Mouse (Mus musculus) layer of hippocampus, adult 9-11 months (tissue): ENCODE data around the gene Myh9.

Experiments
- DNase-seq: peaks from one replicate; pipeline ENCODE4 v3.0.0; 2022

The Myh9 gene

DNA sequence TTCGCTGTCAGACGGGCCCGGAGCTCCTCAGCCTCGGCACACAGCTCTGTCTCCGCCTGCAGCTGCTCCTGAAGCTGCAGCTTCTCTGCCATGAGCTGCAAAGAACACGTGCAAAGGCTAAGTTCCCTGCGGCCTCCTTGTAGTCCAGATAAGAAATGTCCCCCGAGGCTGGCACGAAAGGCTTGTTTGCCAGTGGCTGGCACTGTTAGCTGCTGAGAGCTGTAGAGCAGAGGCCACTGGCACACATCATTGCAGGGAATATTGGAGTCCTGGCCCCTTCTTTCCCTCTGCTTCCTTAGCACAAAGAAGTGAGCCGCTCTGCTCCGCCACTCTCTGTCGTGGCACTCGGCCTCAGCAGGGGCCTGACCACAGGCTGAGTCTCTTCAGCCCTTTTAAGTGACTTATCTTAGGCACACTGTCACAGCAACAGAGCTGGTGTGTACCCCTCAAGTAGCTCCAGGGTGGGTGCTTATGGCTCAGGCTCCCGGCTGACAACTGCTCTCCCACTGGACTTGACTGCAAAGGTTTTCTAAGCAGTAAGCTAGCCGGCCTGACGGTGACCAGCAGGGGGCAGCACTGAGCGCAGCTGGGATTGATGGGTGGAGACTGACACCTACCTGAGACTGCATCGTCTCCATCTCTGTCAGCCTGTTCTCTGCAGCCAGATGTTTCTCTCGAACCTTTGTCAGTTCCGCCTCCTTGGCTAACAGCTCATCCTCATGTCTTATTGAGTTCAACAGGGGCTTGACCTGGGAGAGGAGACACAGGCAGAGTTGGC lies 66.6 kb downstream of the Myh9 start:
- DNase-seq: no peak

DNA sequence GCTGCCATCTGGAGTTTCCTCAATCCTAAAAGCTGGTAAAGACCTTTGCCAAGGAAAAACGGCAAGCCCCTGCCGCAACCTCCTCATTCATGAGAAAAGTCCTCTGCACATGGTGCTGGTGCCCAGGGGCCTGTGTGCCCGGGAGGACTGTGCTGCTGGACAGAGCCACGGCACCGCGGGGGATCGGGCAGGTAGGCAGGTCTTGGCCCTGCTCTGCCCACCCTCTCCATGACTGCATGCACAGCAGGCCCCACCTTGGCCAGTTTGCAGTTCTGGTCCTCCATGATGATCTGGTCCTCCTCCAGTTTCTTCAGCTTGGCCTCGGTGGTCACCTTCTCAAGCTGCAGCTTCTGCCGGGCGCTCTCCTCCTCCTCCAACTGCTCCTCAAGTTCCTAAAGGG lies 67.7 kb downstream of the Myh9 start:
- no peak for DNase-seq

DNA sequence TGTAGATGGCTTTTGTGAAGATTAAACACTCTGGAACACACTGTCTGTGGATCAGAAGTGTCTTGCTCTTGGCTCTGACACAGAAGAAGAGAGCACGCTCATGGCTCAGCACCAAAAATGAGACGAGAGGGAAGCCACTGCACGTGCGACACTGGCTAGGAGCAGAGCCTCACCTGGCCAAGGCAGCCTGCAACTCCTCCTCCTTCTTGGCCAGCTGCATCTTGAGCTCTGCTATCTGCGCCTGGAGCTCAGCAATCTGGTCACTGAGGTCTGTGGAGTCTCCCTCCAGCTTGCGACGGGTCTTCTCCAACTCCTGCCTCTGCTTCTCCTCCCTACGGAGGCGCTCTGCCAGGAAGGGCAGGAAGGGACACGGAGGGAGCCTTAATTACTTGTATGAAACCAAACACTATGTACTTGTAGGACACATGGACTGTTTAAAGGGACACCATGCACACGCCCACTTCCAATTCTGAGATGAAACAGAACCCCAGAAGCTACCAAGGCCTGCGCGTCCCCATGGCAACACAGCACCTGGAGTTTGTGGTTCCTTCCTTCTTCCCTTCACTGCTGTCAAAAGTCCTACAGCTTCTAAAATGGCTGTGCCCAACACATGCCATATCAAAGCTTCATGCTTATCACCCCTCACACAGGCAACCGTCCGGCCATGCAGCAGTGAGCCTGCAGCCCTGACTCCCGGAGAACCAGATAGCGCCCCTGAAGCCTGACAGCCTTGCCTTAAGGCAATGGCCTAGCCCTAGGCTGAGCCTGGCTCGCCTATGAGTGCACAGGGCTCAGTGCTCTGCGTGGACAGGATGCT lies 68.7 kb downstream of the Myh9 start:
- DNase-seq: peak; percentile 60

DNA sequence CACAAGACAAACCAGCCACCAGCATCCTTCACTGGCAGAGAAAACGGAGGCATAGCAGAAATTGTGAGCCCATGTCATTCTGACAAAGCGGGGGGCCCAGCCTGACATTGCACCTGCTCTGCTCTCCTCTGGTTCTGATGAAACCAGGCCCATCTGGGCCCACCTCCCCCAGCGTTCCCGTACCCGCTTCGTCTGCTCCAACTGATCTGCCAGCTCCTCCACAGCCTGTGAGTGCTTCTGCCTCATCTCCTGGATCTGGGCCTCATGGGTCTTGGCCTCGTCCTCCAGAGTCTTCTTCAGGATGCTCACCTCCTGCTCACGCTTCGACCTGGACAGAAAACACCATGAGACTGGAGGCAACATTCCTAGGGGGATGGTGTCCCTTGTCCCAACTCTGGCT lies 71.0 kb downstream of the Myh9 start:
- DNase-seq: peak; percentile 76

DNA sequence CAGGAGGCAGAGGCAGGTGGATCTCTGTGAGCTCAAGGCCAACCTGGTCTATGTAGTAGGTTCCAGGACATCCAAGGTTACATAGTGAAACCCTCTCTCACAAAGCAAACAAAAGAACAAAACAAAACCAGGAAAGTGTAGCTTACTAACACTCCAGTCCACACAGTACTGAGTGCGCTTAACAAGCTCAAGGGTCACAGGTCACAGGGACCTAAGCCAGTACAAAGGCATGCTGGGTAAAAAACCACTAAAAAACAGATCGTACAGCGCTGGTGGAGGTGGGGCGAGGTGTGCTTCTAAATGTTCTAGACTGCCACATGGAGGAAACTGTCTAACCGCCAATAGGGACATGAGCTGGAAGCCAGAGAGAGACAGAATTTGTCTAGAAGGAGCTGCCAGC lies 71.6 kb downstream of the Myh9 start:
- DNase-seq: no peak

DNA sequence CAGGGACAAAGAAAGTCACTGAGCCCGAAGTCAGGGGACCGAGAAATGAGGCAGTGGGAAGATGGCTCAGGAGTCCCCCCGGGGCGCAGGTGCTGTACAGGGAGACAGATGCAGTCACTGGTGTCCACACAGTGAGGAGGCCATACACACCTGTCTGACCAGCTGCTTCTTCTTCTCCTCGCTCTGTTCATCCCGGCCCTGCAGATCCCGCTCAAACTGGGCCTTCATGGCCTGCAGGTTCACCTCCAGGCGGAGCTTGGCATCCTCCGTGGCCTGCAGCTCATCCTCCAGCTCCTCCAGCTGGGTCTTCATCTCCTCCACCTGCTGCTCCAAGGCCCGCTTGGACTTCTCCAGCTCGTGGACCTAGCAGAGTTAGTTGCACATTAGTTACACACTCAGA lies 75.0 kb downstream of the Myh9 start:
- no peak for DNase-seq

DNA sequence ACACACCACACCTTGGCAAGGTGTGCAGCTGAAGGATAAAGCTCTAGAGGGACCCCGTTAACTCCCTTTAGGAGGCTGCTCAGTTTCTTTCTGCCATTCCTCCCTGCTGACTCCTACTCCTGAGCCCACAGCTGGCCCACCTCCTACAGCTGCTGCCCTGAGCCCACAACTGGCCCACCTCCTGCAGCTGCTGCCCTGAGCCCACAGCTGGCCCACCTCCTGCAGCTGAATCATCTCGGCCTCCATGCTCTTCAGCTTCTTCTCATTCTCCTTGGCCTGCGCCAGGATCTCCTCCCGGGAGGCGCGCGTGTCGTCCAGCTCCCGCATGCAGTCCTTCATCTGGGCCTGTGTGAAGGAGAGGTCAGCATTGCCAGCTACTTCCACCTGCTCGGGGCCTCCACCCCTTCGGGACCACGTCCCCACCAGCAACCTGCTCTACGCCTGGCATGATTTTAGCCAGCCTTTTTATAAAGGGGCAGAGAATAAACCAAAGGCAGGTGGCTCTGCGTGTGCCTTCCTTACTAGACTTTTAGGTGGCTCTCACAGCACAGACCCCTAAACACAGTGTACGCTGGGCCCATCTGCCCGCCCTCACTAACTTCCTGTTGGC lies 76.4 kb downstream of the Myh9 start:
- DNase-seq: no peak

DNA sequence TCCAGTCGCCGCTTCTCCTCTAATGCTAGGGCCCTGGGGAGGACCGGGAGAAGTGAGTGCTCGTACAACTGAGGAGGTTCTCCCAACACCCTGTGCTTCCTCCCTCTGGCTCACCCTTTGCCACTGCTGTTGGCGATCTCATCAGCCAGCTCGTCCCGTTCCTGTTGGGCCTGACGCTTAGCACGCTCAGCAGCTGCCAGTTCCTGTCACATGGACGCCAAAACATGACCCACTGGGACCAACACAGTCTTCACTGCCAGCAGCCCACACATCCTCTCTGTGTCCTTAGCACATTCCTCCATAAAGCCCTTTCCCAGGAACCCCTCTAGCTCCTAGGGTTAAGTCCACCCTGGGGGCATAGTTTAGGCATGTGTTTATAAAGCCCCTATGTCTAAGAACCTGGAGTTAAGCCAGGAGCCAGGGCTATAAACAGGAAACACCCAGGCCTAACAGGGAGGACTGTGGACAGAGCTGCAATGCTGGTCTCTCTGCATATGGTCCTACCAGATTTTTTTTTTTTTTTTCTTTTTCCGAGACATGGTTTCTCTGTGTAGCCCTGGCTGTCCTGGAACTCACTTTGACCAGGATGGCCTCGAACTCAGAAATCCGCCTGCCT lies 77.5 kb downstream of the Myh9 start:
- DNase-seq: no peak

DNA sequence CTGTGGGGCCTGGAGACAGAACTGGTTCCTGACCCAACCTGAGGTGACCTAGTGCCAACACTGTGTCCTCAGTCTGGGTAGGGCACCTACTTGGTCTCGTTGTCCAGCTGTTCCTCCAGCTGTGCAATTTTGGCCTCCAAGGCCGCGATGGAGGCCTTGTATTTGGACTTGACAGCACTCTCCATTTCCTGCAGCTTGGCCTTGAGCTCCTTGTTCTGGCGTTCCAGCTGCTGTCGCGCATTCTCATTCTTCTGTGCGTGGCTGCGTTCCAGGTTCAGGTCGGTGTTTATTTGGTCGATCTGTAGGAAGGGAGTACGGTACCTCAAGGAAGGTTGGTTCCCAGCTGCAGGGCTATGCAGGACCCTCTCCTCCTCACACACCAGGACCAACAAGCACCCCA lies 78.3 kb downstream of the Myh9 start:
- DNase-seq: no peak

DNA sequence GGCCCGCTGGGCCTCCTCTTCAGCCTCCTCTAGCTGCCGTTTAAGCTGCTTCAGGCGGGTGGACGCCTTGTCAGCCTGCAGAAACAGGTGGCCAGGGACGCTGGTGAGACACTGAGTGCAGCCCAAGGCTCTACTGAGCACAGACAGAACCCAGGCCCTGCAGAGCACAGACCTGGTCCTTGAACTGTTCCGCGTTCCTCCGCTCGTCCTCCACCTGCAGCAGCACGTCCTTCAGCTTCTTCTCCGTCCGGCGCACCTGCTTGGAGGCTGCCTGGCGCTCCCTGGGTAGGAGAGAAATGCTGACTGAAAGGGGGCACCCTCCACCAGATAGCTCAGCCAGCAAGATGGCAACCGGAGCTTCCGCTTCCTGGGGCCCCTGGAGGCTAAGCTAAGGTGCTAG lies 78.9 kb downstream of the Myh9 start:
- DNase-seq: no peak

DNA sequence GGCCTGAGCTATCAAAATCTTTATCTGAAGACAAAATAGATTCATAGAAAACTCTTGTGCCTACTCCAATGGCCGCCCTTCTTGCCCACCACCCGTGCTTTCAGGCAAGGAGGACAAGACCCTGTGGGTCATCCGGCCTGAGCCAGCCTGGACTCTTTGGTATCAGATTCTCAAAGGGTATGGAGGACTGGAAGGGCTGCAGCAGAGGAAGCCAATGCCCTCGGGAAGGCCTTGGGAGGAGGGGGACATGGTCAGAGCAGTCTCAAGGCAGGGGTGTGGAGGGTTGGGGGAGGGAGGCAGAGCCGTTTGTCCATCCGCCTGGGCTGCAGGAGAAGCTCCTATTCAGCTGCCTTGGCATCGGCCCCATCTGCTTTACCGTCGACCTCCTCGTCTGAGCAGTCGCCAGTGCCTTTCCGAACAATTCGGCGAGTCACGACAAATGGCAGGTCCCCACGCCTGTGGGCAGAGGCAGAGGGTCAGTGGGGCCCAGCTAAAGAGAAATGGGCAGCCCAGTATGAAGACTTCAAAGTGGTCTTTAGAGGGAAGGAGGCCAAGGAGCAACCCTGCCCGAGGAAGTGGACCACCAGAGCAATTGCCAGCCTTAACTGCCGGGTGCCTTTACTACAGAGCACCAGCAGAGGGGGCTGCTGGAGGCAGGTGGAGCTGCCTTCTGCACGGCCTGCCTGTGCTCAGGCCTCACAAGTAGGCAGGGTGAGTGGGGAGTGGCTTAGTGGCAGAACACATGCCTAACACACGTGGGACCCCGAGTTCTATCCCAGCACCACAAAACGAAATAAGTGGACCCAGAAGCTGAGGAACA lies 80.2 kb downstream of the Myh9 start:
- no peak for DNase-seq

DNA sequence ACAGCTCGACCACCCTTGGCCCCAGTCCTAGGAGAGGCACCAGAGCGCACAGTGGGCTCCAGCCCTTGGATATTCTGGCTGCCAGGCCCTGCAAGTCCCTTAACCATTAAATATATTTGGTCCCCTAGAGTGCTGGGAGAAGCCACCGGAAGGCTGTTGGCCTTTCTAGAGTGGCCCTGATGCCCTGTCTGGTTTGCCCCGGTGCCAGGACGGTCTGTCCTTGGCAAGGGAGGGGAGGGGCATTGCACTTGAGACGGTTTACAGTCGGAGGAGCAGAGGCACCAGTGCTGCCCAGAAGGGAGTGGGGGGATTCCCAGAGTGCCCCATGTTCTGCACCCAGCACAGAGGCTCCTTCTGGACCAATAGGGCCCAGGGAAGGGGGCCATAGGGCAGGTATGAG lies 80.9 kb downstream of the Myh9 start:
- no peak for DNase-seq

DNA sequence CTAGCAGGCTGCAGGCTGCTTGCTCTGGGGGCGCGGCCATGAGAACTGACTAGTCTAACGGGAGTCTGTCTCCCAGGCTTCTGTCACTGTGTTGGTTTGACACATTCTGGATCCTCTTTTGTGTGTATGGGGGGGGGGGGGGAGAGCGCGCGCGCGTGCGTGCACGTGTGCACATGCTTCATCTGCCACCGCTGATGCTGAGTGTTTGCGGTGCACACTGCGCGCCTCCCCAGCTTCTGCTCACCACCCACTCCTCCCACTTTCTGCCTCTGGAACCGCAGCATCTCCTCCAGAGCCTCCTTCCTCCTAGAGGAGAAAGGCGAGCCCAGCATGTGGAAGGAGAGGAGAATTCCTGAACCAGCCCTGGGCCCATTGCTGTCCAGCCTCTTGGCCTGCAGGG lies 81.9 kb downstream of the Myh9 start:
- no peak for DNase-seq

DNA sequence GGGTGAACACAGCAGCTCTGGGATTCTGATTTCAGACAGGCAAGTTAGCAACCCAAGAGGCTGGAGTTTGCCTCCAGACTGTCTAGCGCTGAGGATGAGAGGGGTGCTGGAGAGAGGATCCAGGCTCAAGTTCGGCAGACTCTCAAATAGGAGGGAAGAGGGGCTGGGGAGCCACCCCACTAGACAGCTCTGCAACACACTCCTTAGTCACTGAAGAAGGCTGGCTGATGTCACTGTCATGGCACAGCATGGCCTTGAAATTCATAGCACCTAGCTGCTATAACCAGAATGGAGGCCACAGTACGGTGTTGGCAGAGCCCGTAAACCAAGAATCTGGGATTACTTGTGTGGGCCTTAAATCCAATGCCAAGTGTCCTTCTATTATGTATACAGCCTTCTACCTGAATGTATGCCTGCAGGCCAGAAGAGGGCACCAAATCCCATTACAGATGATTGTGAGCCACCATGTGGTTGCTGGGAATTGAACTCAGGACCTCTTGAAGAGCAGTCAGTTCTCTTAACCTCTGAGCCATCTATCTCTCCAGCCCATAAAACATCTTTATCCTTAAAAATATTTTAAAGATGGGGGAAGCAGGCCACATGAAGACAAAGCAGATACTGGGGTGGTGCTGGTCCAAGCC lies 84.3 kb downstream of the Myh9 start:
- DNase-seq: no peak

DNA sequence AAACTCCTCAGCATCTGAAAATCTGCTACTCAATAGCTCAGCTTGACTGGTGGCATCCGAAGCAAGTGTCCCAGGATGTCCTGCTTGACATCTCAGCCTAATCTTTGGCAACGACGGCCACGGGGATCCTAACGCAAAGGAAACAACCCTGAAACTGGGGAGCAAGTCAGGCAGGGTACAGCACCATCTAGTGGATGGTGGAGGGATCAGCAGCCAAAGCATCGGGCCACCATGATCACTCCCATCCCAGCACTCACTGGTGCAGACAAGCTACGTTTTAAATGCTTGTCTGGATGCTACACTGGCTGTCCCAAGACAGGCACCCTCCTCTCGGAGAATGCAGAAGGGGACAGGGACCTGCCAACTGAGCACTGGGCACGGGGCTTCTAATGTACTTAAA lies 85.1 kb downstream of the Myh9 start, which contains the start of gene Apol8:
Apol8 (minus strand) TSS at position 156 of the 400 bp plus-strand sequence.
- DNase-seq: peak; percentile 53

DNA sequence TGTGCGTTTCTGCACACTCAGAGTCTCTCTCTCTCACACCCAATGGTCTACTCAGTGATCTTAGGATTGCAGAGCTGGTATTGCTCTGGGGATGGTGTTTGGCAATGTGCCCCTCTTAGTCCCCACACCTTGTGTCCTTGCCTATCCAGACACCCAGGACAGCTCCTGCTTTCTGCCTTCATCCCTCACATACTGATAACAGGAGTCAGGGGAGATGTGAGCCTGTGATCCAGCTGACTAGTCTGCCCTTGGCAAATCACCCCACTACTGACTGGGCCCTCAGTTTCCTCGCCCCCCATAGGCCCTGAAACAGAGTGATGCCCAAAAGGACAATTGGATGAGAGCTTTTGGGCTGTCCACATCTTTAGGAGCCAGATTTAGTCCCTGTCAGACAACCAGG lies 85.9 kb downstream of the Myh9 start:
- DNase-seq: no peak

DNA sequence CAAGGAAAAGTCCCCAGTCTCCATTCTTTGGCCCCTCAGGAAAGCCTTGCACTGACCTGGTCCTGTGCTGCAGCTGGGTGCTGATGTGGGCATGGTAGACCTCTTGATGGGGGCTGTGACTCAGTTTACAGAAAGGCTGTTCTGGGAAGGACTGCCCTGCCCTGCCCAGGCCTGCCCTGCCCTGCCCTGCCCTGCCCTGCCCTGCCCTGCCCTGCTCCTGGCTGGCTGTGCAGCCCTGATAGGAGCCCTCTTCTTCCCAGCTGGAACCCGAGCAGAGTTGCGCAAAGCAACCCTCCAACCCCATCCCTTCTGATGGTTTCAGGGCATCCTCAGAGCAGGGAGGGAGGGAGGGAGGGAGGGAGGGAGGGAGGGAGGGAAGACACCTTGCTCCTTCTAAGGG lies 86.8 kb downstream of the Myh9 start:
- no peak for DNase-seq

DNA sequence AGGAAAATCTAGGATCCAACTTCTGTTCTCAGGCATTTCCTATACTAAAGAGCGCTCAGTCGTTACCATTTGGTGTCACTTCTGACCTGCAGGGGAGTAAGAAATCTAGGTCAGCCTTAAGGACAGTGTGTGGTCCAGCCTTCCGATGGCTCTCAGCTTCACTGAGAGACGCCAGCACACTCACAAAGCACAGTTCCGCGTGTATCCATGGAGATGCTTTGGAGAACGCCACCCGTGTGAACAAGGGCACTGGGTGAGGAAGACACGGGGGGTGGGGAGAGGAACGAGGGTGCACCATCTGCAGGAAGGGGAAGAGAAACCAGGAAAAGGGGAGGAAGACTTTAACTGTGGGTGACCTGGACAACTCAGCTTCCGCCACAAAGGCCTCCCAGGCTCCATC lies 89.5 kb downstream of the Myh9 start:
- no peak for DNase-seq

DNA sequence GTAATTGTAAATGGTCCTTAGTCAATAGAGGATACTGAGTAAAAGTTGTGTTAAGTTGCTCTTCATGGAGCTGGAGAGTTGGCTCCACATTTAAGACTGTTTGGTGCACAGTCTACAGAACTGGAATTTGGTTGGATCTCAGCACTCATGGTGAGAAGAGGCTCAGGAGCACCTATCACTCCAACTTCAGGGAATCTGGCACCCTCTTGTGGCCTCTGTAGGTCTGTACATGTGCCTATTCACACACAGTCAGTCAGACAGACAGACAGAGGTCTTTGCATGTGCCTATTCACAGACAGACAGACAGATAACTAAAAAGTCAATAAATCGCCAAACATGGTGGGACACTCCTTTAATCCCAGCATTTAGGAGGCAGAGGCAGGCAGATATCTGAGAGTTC lies 91.5 kb downstream of the Myh9 start:
- no peak for DNase-seq

DNA sequence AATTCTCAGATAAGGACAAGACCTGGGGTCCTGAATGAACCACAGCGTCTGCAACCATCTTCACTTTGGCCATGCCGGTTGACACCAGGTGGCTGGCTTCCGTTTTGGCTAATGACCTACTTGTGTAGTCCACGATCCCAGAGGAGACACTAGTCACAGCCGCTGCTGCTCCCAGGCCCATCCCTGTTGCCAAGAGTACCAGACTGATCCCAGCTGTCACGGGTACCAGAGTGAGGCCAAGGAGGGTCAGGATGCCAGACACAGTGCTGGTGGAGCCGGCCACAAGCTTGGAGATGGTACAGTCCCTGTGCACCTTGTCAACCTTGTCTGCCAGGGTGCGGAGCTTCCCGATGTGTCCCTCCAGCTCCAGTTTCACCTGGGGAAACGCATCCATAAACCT lies 92.3 kb downstream of the Myh9 start:
- DNase-seq: no peak

DNA sequence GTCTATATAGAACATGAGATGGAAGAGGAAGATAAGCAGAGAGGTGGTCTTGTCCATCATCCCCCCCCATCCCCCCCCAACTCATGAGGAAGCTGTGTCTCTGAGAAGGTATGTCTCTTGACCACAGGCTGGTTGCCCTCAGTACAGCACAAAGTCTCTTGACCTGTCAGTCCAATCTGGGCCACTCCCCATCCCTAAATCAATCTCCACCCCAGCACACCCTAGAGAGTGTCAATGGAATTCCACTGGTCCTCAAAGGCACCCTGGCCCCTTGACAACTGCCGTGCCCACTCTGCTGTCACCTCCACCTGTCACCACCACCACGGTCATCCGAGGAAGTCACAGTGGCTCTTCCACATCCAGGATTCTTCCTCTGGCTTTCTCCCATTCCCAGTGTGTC lies 93.6 kb downstream of the Myh9 start:
- DNase-seq: no peak

DNA sequence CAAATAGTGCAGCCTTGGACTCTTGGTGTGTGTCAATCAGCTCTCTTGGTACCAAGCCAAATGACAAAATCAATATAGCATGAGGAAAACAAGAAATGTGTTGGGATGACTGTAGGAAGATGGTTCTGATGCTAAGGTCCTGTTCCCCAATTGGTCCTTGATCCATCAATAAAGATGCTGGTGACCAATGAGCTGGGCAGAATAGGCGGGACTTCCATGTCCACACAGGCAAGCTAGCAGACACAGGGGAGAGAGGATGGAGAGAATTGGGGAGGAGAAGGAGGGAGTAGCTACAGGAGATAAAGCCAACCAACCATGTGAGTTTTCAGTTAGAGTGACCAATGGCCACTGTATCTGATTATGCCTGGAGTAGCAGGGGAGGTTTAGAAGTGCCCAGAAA lies 95.6 kb downstream of the Myh9 start:
- no peak for DNase-seq
